Mouse (Mus musculus) C2C12 (cell line): ENCODE results near the gene Cbll1. TPM values are rescaled to one million over a fixed set of nuclear protein-coding genes. Genes with fewer than 3 reads are reported as not detected.

Experiments
- H3K27me3 ChIP-seq: one replicate; pipeline ENCODE4 v1.6.1; 2011; ENCODE audit not compliant: control insufficient read depth, insufficient read depth, insufficient read length
- H3K36me3 ChIP-seq: one replicate; pipeline ENCODE4 v1.6.1; 2011; ENCODE audit not compliant: control insufficient read depth, insufficient read depth
- H3K4me3 ChIP-seq: one replicate; pipeline ENCODE4 v1.5.1; 2011; ENCODE audit warnings: mild to moderate bottlenecking, control low read depth; ENCODE audit not compliant: poor library complexity, insufficient read depth, severe bottlenecking
- H3K79me2 ChIP-seq: one replicate; pipeline ENCODE4 v1.6.1; 2011; ENCODE audit not compliant: control insufficient read depth, insufficient read depth
- H3K79me3 ChIP-seq: one replicate; pipeline ENCODE4 v1.6.1; 2011; ENCODE audit warnings: low read depth, control low read depth
- H3ac ChIP-seq: one replicate; pipeline ENCODE3; 2011; ENCODE audit warnings: low read depth; ENCODE audit not compliant: control insufficient read depth, insufficient read length
- CEBPB ChIP-seq: IDR thresholded peaks from one replicate; pipeline ENCODE4 v1.6.1; 2011; ENCODE audit warnings: low read depth, mild to moderate bottlenecking, control low read depth, moderate library complexity
- CTCF ChIP-seq: IDR thresholded peaks from one replicate; pipeline ENCODE4 v1.5.1; 2011; ENCODE audit not compliant: control insufficient read depth, insufficient read depth, insufficient read length
- FOSL1 ChIP-seq: IDR thresholded peaks from one replicate; pipeline ENCODE4 v1.8.0; 2011; ENCODE audit warnings: mild to moderate bottlenecking, low read length; ENCODE audit not compliant: poor library complexity, insufficient read depth, severe bottlenecking
- MAX ChIP-seq: IDR thresholded peaks from one replicate; pipeline ENCODE4 v1.6.1; 2011; ENCODE audit warnings: mild to moderate bottlenecking, control low read depth
- MYOD1 ChIP-seq: IDR thresholded peaks from one replicate; pipeline ENCODE4 v1.6.1; 2011; ENCODE audit warnings: low read depth; ENCODE audit not compliant: control insufficient read depth, insufficient read length
- MYOG ChIP-seq: IDR thresholded peaks from one replicate; pipeline ENCODE4 v1.6.1; 2011; ENCODE audit not compliant: control insufficient read depth, insufficient read length; ENCODE audit errors: extremely low read depth
- USF1 ChIP-seq: IDR thresholded peaks from one replicate; pipeline ENCODE4 v1.6.1; 2011; ENCODE audit warnings: low read depth, mild to moderate bottlenecking, control low read depth, moderate library complexity
- polyA plus RNA-seq: library from polyadenylated mRNA; unstranded; fragments of >200 nt; fragmentation: generic; extraction: Trizol; gene quantifications from one replicate; pipeline ENCODE4 v1.2.1, GENCODE M21; 2012; ENCODE audit warnings: missing spikeins

The Cbll1 gene
- polyA plus RNA-seq, 1 experiment: 8.2 TPM

DNA sequence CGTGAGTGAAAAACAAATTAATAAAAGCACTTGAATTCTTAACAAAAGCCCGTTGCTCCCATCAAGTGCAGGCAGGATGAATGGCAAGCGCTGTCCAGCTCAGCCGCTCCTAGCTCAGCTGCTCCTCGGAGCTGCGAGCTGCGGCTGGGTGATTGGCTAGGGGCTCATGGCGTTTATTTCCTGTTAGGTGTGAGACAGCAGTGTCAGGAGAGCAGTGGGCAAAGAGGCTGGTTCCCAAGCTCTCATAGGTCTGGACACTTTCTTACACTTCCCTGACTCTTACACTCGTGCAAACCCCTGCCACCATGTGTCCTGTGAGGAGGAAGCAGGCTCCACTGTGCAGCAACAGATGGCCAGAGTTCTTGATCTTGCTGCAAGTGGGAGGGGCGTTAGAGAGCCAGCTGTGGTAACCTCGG is 55.3 kb downstream of the Cbll1 start:
- no peaks in the 10 kb centered on the region for H3K79me2 ChIP-seq
- H3K4me3 ChIP-seq: no peak overlapping the region
- TF ChIP-seq MAX (no peak), CEBPB (no peak), CTCF (no peak), FOSL1 (no peak), USF1 (no peak), MYOD1 (no peak), MYOG (no peak)
- no peaks in the 10 kb centered on the region for H3K79me3 ChIP-seq
- peaks cover 50% of the 10 kb centered on the region for H3K27me3 ChIP-seq
- H3ac ChIP-seq: no peak overlapping the region
- H3K36me3 ChIP-seq: no peaks in the 10 kb centered on the region

DNA sequence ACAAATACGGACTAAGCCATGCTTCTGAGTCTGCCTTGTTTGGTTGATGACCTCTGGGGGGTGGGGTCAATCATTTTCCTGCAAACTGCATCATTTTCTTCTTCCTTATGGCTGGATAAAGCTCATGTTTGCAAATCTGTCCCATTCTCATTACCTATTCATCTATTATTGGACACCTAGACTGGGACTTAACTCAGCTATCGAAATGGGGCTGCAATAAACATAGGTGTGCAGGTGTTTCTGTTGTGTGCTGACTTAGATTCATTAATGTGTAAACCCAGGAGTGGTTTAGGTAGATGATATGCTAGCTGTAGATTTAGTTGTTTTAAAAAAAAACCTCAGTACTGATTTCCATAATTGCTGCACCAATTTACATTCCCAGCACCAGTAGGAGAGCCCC is 59.8 kb downstream of the Cbll1 start:
- Histone ChIP-seq H3K79me3 (no peaks in the 10 kb centered on the region), H3K4me3 (no peak overlapping the region), H3K27me3 (peaks cover 50% of the 10 kb centered on the region), H3ac (no peak overlapping the region), H3K36me3 (no peaks in the 10 kb centered on the region), H3K79me2 (no peaks in the 10 kb centered on the region)
- TF ChIP-seq MYOD1 (no peak), USF1 (no peak), MAX (no peak), MYOG (no peak), FOSL1 (no peak), CEBPB (no peak), CTCF (no peak)

DNA sequence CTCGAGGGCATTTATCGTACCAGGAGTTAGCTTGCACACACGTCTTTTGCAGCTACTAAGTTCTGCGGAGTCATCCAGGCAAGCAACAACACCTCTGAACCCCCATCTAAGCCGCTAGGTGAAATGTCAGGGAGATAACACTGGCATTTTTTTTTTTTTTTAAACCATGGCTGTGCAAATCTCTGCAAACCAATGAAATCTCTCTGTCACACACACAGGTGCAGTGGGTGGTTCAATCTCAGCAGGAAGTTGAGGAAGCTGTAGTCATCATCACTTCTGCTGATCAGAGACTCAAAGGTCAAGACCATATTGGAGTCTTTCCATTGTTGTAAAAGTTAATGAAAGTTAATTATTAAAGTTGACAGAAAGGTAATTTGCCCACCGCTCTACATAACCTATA is 61.6 kb downstream of the Cbll1 start:
- no peaks in the 10 kb centered on the region for H3K79me3 ChIP-seq
- H3K4me3 ChIP-seq: no peak overlapping the region
- H3ac ChIP-seq: no peak overlapping the region
- H3K36me3 ChIP-seq: no peaks in the 10 kb centered on the region
- no peaks in the 10 kb centered on the region for H3K79me2 ChIP-seq
- peaks cover 35% of the 10 kb centered on the region for H3K27me3 ChIP-seq
- TF ChIP-seq MYOD1 (no peak), MYOG (no peak), MAX (no peak), FOSL1 (no peak), CEBPB (no peak), USF1 (no peak), CTCF (no peak)

Other genes with a start within 250 kb of the Cbll1 start
- 96.1 TPM for gene Lamb1, start 234.4 kb downstream of the Cbll1 start, polyA plus RNA-seq
- gene Dld, start 148.2 kb downstream of the Cbll1 start, polyA plus RNA-seq: 32.4 TPM
- gene Slc26a3, start 108.7 kb downstream of the Cbll1 start, polyA plus RNA-seq: not detected
- not detected for gene Slc26a4, start 60.4 kb upstream of the Cbll1 start, polyA plus RNA-seq
- gene Bcap29, start 135.0 kb upstream of the Cbll1 start, polyA plus RNA-seq: 7.1 TPM
- 4.1 TPM for gene Dus4l, start 155.2 kb upstream of the Cbll1 start, polyA plus RNA-seq
- 8.2 TPM for gene Cog5, start 155.3 kb upstream of the Cbll1 start, polyA plus RNA-seq
- gene Gpr22, start 214.3 kb upstream of the Cbll1 start, polyA plus RNA-seq: 0.02 TPM